Mouse (Mus musculus) adipocyte (in vitro differentiated cells): ENCODE measurements around the gene Olfr979.
"Not testable (repeated sequence)": the region's sequence is repeated elsewhere in the genome, so short reads cannot be mapped to it uniquely, and the experiment has no call there.

ENCODE experiments used
- DNase-seq: peaks from one replicate; pipeline ENCODE4 v3.0.0-alpha.2; 2016; ENCODE audit warnings: low spot score

Olfr979 gene

DNA sequence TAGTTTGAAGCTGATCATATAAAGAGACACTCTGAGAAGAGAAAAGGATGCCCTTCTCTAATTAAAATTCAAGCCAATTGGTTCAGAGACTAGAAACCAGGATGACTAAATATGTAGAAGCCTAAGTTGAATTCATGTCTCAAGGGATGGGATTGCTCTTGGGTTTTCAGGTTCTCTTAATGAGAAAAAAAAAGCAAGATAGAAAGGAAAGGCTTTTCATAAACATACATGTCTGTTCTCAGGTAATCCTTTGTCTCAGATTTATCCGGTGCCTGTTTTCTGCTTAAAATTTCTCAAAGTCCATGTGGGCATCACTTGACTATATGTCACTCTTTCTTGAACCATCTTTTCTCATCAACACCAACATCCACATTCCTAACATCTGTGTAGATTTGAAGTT lies at the start of gene Olfr979:
Gene Olfr979, minus strand, starts transcription at position 101 of the 400 bp plus-strand sequence.
- no peak for DNase-seq

DNA sequence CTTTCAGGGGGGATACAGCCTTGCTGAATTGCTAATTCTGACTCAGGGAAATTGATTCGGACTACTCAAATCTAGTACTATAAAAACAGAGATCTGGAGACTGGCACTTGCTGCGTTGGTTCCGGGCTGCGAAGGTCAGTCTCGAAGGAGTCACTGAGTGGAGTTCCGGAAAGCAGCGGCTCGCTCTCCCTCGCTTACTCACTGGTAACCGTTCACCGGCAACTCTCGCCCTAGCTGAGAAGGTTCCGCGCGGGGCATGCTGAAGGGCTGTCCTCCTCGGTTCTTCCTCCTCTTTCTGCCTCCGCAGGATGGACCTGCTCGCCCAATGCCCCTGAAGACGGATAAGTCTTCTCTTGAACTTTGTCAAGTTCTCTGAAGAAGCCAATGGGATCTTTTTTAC lies 46.9 kb upstream of the Olfr979 start:
- no peak for DNase-seq

DNA sequence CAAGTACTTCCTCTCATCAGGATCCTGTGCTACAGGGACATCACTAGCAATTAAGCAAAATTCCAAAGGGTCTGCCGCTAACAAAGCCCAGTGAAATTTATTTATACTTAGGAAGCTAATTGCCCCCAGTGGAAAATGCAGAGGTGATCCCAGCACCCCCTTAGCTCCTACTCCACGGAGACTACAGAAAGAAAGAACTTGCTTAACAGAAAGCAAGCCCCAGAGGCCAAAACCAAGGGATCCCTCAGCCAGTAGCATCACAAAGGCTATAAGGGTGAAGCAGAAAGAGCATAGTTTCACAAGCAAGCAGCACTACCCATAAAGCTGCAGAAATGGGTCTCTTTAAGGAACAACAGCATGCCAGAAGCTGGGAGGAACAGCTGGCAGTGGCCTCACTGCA lies 17.9 kb upstream of the Olfr979 start, which contains the start of gene Olfr981:
Gene Olfr981, plus strand, starts transcription at position 301 of the 400 bp plus-strand sequence.
- DNase-seq: no peak

DNA sequence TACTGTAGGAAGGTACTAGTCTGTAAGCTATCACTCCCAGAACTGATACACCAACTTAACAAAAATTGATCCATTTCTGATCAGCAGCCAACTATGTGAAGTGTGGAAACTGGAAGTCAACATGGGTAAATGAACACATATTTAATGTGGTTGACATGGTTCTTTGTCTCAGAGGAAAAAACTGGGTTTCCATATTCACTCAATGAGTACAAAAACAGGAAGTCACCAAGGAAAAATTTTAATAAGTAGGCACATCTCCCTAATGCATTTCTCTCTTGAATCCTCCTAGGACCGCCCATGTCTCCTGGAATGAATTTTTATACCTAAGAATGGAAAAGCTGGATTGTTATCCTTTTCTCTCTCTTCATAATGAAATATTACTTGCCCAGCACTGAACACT lies 6.2 kb upstream of the Olfr979 start, which contains the start of gene Olfr980:
Gene Olfr980, minus strand, starts transcription at position 101 of the 400 bp plus-strand sequence.
- DNase-seq: no peak

DNA sequence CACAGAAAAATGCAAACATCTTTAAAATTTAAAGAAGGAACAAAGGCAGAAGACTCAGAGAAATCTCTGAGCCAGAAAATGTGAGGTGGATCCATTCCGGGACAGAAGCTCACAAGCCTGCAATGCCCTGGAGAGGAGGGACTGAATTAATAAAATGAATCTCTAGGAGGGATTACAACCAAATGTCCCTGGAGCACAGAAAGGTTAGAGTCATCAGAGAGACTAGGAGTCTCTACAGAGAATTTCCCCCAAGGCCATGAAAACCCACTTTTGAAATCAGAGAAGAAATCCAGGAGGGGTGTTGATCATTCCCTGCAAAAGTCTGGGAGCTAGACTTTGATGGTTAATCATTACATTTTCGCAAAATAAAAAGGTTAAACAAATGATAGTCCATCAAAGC lies 11.5 kb downstream of the Olfr979 start, which contains the start of gene Olfr978:
Gene Olfr978, plus strand, starts transcription at position 301 of the 400 bp plus-strand sequence.
- no peak for DNase-seq

DNA sequence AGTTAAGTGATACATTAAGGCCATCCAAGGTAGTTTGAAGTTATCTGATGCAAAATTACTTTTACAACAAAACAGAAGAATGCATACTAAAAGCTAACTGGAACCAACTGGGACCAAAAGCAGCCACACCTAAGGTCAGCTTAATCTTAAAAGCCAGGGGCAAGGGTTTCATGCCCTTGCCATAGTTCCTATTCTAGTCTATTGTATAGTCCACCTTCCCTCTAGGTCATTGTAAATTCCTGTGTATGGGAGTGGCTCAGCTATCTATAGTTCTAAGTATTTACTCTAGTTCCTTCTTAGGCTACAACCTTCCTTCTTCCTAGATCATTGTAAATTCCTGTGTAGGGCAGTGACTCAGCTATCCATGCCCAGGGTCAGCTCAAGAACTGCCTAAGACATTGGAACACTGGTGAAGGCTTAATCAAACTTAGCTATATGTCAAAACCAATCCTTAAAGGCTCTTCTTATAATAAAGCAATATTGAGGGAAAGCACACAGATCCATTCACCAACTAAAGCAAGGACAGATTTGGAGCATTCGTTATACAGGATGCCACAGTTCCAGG lies 26.6 kb downstream of the Olfr979 start:
- DNase-seq: not testable (repeated sequence)

DNA sequence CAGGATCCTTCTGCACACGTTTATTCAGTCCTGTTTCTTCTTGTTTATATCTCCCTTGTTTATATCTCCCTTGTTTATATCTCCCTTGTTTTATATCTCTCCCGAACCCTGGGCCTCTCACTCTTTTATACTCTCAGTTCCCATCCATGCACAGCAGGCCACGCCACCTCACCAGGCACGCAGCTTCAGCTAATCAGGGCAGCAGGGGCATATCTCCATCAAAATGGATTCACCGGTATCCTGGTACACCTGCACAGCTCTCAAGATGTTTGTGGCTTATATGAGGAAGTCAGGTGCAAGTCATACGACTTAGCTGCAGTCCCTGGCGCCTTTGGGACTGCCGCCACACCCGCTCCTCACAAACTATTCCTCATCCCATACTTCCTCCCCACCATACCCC lies 42.2 kb downstream of the Olfr979 start, which contains the start of gene Olfr976:
Gene Olfr976, minus strand, starts transcription at position 101 of the 400 bp plus-strand sequence.
- not testable (repeated sequence) for DNase-seq

DNA sequence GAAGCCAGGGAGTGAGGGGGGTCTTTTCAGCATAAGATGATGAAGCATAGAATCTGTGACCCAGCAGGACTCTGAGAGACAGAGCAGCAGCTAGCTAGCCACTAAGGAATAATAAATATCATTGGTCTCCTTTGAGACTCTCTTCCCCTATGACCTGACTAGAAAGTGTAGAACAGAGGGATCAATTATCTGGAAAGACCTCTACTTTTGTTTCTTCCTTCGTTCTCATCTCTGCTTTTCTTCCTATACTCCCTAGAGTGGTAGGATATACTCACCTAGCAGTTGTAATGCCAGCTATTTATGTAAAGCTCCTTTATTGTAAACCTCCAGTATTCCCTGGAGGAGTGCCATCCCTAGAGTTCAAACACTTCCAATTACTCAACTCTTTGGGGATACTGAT lies 51.3 kb downstream of the Olfr979 start, which contains the start of gene Olfr975:
Gene Olfr975, minus strand, starts transcription at position 101 of the 400 bp plus-strand sequence.
- no peak for DNase-seq
